Mouse (Mus musculus) bone marrow, adult 2 months (tissue): ENCODE measurements around the gene Spdye4c. TPM values are rescaled to one million over a fixed set of nuclear protein-coding genes. Genes with fewer than 3 reads are reported as not detected.

ENCODE experiments used
- H3K27ac ChIP-seq: fragments of 200-500 bp; 2 replicates; pipeline ENCODE4 v1.5.1; 2012; ENCODE audit warnings: low read depth, mild to moderate bottlenecking, control low read depth, inconsistent platforms, low read length; ENCODE audit not compliant: control insufficient read depth, poor library complexity, insufficient read depth
- H3K4me1 ChIP-seq: fragments of 200-500 bp; 2 replicates; pipeline ENCODE4 v1.6.1; 2011; ENCODE audit warnings: low read length; ENCODE audit not compliant: control insufficient read depth, insufficient read depth
- H3K4me3 ChIP-seq: fragments of 200-500 bp; replicated peaks from 2 replicates; pipeline ENCODE3; 2011; ENCODE audit warnings: mild to moderate bottlenecking, low read depth, low read length, control low read depth; ENCODE audit not compliant: control insufficient read depth
- CTCF ChIP-seq: fragments of 200-500 bp; IDR thresholded peaks from 2 replicates; pipeline ENCODE4 v1.5.1; 2011; ENCODE audit warnings: low read length, control low read depth; ENCODE audit not compliant: control insufficient read depth, insufficient read depth
- POLR2A ChIP-seq: fragments of 200-500 bp; IDR thresholded peaks from 2 replicates; pipeline ENCODE4 v1.6.1; 2011; ENCODE audit warnings: low read depth, mild to moderate bottlenecking, control low read depth, low read length, borderline replicate concordance; ENCODE audit not compliant: control insufficient read depth
- WGBS: fragments of 180-500 bp; shearing (Covaris S2); methylation state at CpG from one replicate; pipeline ENCODE4 v1.1.7; 2018; 5-methylcytosine and 5-hydroxymethylcytosine counted together
- polyA plus RNA-seq: library from polyadenylated mRNA; stranded (reverse); fragments of >200 nt; gene quantifications from 2 replicates; pipeline ENCODE4 v1.2.4, GENCODE M21; 2011; ENCODE audit warnings: low replicate concordance; ENCODE audit not compliant: missing spikeins, insufficient read depth, insufficient read length

Gene Spdye4c
- polyA plus RNA-seq = not detected in 2 replicates

DNA sequence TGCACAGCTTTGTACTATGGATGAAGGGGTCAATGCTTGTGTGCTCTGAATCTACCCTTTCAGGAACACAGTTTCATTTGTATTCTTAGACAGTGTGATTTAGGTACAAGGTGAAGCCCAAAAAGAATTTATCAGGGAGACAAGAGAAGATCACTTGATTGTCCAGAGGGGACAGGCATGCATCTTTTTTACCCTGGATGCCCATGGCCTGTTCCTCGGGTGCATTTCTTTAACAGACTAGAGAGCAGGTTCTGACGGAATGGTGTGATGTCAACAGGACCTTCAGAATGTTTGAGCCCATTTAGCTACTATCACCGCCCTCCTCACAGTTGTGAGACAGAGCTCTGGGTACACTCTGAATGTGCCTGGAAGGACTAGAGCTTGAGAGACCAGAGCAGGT, at the start of gene Spdye4c:
Gene Spdye4c (plus strand): TSS at position 301 of the 400 bp plus-strand sequence.
- H3K4me1 ChIP-seq = no peaks in the 10 kb centered on the region
- H3K27ac ChIP-seq = no peak within 1 kb of the TSS
- 86% methylated on average over 3 of the region's 3 CpGs for WGBS
- TF ChIP-seq POLR2A (no peak), CTCF (no peak)
- H3K4me3 ChIP-seq = no peak within 1 kb of the TSS

DNA sequence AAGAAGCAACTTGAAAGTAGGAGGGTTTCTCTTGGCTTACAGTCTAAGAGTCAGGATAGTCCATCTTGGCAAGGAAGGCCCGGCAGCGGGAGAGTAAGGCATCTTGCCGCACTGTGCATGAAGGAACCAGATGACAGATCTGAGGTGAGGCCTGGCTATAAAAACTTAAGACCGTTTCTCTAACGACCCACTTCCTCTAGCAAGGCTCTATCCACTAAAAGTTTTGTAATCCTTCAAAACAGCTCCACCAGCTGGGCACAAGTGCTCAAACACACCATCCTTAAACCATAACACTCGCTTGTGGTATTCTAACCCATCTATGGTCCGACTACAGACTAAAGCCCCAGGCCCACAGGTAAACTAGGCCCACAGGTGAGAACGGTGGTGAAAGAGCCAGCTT, 47.5 kb upstream of the Spdye4c start:
- TF ChIP-seq POLR2A (no peak), CTCF (no peak)

DNA sequence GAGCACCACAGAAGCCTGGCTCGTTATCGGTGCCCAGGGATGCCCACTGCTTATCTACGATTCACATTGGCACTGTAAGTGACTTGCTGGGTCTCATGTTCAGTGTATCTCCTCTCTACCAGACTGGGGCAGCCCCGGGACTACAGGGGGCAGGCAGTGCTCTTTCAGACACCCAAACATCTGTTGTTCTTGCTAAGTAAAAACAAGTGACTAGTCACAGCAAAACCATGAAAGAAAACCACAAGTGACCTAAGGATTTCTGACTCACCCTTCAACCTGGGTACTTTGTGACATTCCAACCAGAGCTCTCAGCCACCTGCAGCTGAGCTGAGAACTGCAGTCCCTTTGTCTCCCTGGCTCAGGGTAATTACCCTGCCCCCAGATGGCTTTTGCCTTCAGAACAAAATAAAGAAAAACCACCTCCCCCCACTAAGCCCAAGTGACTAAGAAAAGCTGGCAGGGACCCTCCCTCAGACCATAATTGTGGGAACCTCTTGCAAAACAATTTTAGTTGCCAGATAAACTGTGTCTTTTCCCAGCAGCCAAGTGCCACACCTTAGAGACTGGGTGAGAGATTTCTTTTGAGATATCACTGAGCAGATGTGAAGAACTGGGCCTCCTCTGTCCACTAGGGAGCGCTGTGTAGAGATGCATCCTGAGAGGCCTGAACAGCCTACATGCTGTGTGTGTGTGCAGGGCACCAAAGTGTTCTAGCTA, 46.4 kb upstream of the Spdye4c start:
- no peak for TF ChIP-seq POLR2A
- peak; percentile 67 for TF ChIP-seq CTCF
- 42% methylated on average over 5 of the region's 5 CpGs for WGBS
- no peak overlapping the region for H3K4me3 ChIP-seq
- H3K4me1 ChIP-seq = peaks cover 4% of the 10 kb centered on the region
- H3K27ac ChIP-seq = peak overlapping the region; percentile 48; the same call in 1 of the 2 replicates

More for the DNA sequence above, 47.5 kb upstream of the Spdye4c start:
- Histone ChIP-seq H3K4me1 (peaks cover 4% of the 10 kb centered on the region), H3K4me3 (no peak overlapping the region), H3K27ac (no peak overlapping the region)
- 36% methylated on average over 8 of the region's 8 CpGs for WGBS

DNA sequence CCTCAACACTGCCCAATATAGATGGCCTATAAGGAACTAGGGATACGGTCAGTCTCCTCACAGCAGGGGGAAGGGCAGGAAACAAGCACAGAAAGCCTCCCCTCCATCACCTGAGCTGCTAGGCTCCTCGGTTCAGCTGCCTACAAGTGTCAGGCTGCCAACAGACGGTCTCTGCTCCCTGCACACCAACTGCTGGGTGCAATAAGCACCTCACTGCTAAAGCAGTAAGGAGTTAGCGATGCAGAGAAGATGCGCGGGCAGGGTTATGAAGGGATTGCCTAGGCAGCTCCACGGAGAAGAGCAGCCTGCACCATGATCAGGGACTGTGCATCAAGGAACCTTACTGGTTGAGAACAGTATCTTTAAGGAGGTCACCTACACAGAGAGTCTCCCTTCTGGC, 45.6 kb upstream of the Spdye4c start:
- Histone ChIP-seq H3K4me3 (no peak overlapping the region), H3K27ac (no peak overlapping the region), H3K4me1 (peaks cover 4% of the 10 kb centered on the region)
- WGBS = 81% methylated on average over 7 of the region's 7 CpGs
- TF ChIP-seq POLR2A (no peak), CTCF (no peak)

DNA sequence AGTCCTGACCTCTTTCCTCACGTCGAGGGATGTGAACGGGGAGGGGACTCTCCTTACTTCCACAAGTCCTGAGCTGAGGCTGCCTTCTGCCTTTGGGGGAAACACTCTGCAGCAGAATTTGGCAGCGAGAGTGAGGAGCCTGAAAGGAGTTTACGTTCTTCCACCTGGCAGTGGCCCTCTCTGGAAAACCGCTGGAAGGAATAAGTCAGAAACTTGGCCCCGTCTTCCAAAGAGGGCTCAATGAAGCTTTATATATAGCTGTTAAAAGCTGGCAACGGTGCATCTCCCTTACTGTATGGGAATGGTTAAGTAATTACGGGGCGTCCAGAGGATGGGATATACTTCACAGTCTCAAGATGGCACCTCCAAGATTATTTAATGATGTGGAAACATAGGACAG, 43.9 kb upstream of the Spdye4c start:
- TF ChIP-seq CTCF (no peak), POLR2A (no peak)
- H3K27ac ChIP-seq = no peak overlapping the region
- WGBS = 86% methylated on average over 10 of the region's 10 CpGs
- H3K4me3 ChIP-seq = no peak overlapping the region
- H3K4me1 ChIP-seq = peaks cover 4% of the 10 kb centered on the region

DNA sequence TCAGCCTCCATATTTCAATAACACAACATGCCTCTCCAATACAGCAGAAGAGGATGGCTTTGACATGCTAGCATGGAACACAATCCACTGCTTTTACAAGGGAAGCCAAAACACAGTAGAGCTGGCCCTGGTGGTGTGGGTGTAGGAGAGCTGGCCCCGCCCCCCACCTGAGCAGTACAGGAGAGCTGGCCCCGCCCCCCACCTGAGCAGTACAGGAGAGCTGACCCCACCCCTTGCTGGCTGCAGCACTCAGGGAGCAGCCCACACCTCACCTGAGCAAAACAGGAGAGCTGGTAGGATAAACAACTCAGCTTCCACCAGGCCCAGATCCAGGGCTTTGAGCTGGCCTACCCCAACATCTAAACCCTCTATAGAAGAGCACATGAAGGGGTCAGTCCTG, 42.7 kb upstream of the Spdye4c start:
- Histone ChIP-seq H3K4me1 (peaks cover 4% of the 10 kb centered on the region), H3K27ac (no peak overlapping the region), H3K4me3 (no peak overlapping the region)
- TF ChIP-seq CTCF (no peak), POLR2A (no peak)
- WGBS = 91% methylated on average over 2 of the region's 2 CpGs

DNA sequence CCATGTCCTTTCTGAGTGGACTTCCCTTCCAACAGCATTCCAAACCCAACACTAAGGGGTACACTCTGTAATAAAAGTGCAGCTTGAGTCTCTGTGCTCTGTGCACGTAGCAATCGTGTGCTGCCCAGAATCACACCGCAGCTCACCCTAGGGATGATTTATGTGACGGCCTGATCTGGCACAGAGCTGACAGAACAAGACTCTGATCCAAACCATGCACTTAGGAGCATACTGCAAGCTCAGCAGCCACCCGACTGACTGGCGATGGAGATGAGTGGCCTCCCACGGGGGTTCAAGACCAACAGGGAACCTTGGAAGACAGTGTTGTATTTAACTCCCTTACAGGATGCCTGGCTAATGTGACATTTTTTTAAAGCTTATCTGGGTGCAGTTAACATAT, 41.4 kb upstream of the Spdye4c start:
- H3K4me3 ChIP-seq = no peak overlapping the region
- 36% methylated on average over 7 of the region's 7 CpGs for WGBS

DNA sequence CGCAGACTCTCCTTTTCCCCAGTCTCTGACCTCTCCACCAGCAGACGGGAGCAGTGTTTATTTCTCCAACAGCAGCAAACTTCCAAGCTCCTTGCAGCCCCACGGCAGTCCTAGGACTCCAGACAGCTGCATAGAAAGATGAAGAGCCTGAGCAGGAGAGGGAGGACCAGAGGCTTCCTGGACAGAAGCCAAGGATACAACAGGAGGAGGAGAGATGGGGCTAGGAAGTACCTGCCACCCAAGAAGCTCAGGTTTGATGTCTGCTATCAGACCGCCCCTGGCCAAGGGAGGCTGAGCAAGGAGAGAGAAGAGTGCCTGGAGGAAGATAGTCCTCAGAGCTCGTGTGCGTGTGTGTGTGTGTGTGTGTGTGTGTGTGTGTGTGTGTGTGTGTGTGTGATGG, 41.0 kb upstream of the Spdye4c start:
- Histone ChIP-seq H3K27ac (no peak overlapping the region), H3K4me1 (peaks cover 3% of the 10 kb centered on the region), H3K4me3 (no peak overlapping the region)
- 64% methylated on average over 6 of the region's 6 CpGs for WGBS
- TF ChIP-seq CTCF (no peak), POLR2A (no peak)

More for the DNA sequence above, 41.4 kb upstream of the Spdye4c start:
- peaks cover 3% of the 10 kb centered on the region for H3K4me1 ChIP-seq
- H3K27ac ChIP-seq = no peak overlapping the region
- no peak for TF ChIP-seq CTCF
- no peak for TF ChIP-seq POLR2A

DNA sequence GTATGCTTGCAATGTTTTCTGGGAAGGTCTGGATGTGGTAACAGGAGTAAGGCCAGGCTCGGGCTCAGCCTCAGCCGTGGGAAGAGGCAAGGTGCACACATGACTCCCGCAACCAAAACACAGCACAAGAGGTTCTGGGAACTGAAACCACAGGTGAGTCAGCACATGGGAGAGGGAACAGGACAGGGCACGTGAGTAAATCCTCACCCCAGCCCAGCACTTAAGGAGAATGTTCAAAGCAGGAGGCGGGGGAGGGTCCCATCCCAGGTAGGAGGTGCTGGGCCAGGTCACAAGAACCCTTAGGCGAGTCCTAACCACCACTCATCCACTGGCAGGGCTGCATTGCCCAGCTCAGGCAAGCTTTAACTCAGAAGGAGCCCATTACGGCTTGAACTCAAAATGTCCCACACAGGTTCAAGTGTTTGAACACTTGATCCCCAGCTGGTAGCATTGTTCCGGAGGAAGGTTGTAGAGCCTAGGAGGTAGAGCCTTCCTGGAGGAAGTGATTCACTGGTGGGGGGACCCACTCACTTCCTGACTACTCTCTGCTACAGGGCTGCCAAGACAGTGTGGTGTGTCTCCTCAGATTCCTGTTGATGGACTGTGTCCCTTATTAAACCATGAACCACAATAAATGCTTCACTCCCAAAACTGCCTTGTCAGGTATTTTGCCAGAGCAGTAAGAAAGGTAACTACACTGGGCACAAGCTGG, 38.8 kb upstream of the Spdye4c start:
- no peak overlapping the region for H3K4me3 ChIP-seq
- 50% methylated on average over 8 of the region's 8 CpGs for WGBS
- no peak for TF ChIP-seq CTCF
- TF ChIP-seq POLR2A = no peak
- H3K27ac ChIP-seq = no peak overlapping the region
- H3K4me1 ChIP-seq = no peaks in the 10 kb centered on the region
